Mouse (Mus musculus): ENCODE results near the gene Myo16. TPM values are rescaled to one million over a fixed set of nuclear protein-coding genes. Genes with fewer than 3 reads are reported as not detected.

Gene Myo16
- polyA plus RNA-seq, 1 experiment from 2014 or later: 0.17 TPM

- 76% methylated on average over 5 of the region's 5 CpGs for WGBS
- Histone ChIP-seq H3K27ac (replicated peaks; ENCODE audit: low read depth, low read length) (no peak overlapping the region), H3K4me2 (ENCODE audit: low read depth, severe bottlenecking) (no peak overlapping the region), H3K27me3 (ENCODE audit: control insufficient read depth, insufficient read depth, low read length) (no peaks in the 10 kb centered on the region), H3K9me3 (ENCODE audit: control insufficient read depth, low read length) (no peaks in the 10 kb centered on the region), H3K4me3 (ENCODE audit: low read depth, low read length) (no peak overlapping the region), H3K4me1 (ENCODE audit: control insufficient read depth, insufficient read depth, low read length) (peaks cover 5% of the 10 kb centered on the region; the same call in 1 of the 2 replicates), H3K36me3 (ENCODE audit: control insufficient read depth, insufficient read depth, low read length) (no peaks in the 10 kb centered on the region), H3K9ac (ENCODE audit: low read length) (no peak overlapping the region)
- DNase-seq (ENCODE audit: low spot score): no peak
- ATAC-seq (ENCODE audit: insufficient number of reproducible peaks, low FRiP score, low TSS enrichment, low read depth): no peak
Measured at GRCm38 (mm10) chr8:10462271-10462670, 308.6 kb downstream of the Myo16 start.

GRCm38 (mm10) chr8:10468490-10468889 is 314.8 kb downstream of the Myo16 start:
- ATAC-seq (ENCODE audit: insufficient number of reproducible peaks, low FRiP score, low TSS enrichment, low read depth): no peak
- Histone ChIP-seq H3K27me3 (ENCODE audit: control insufficient read depth, insufficient read depth, low read length) (no peaks in the 10 kb centered on the region), H3K4me2 (ENCODE audit: low read depth, severe bottlenecking) (no peak overlapping the region), H3K4me3 (ENCODE audit: low read depth, low read length) (no peak overlapping the region), H3K27ac (replicated peaks; ENCODE audit: low read depth, low read length) (no peak overlapping the region), H3K9me3 (ENCODE audit: control insufficient read depth, low read length) (no peaks in the 10 kb centered on the region), H3K9ac (ENCODE audit: low read length) (no peak overlapping the region), H3K4me1 (ENCODE audit: control insufficient read depth, insufficient read depth, low read length) (peaks cover 3% of the 10 kb centered on the region), H3K36me3 (ENCODE audit: control insufficient read depth, insufficient read depth, low read length) (no peaks in the 10 kb centered on the region)
- no peak for DNase-seq (ENCODE audit: low spot score)
- WGBS: 39% methylated on average over 3 of the region's 3 CpGs

- Histone ChIP-seq H3K9ac (ENCODE audit: low read length) (no peak overlapping the region), H3K4me2 (ENCODE audit: low read depth, severe bottlenecking) (no peak overlapping the region), H3K4me3 (ENCODE audit: low read depth, low read length) (no peak overlapping the region), H3K9me3 (ENCODE audit: control insufficient read depth, low read length) (no peaks in the 10 kb centered on the region), H3K27me3 (ENCODE audit: control insufficient read depth, insufficient read depth, low read length) (no peaks in the 10 kb centered on the region), H3K27ac (replicated peaks; ENCODE audit: low read depth, low read length) (no peak overlapping the region), H3K4me1 (ENCODE audit: control insufficient read depth, insufficient read depth, low read length) (peaks cover 3% of the 10 kb centered on the region), H3K36me3 (ENCODE audit: control insufficient read depth, insufficient read depth, low read length) (no peaks in the 10 kb centered on the region)
- WGBS: 56% methylated on average over 2 of the region's 2 CpGs
- ATAC-seq (ENCODE audit: insufficient number of reproducible peaks, low FRiP score, low TSS enrichment, low read depth): no peak
- DNase-seq (ENCODE audit: low spot score): no peak
Measured at GRCm38 (mm10) chr8:10469658-10470057, 315.9 kb downstream of the Myo16 start.

GRCm38 (mm10) chr8:10470280-10470679 is 316.6 kb downstream of the Myo16 start:
- Histone ChIP-seq H3K9ac (ENCODE audit: low read length) (no peak overlapping the region), H3K9me3 (ENCODE audit: control insufficient read depth, low read length) (no peaks in the 10 kb centered on the region), H3K27ac (replicated peaks; ENCODE audit: low read depth, low read length) (no peak overlapping the region), H3K4me3 (ENCODE audit: low read depth, low read length) (no peak overlapping the region), H3K4me2 (ENCODE audit: low read depth, severe bottlenecking) (no peak overlapping the region), H3K27me3 (ENCODE audit: control insufficient read depth, insufficient read depth, low read length) (no peaks in the 10 kb centered on the region), H3K4me1 (ENCODE audit: control insufficient read depth, insufficient read depth, low read length) (peaks cover 3% of the 10 kb centered on the region), H3K36me3 (ENCODE audit: control insufficient read depth, insufficient read depth, low read length) (no peaks in the 10 kb centered on the region)
- ATAC-seq (ENCODE audit: insufficient number of reproducible peaks, low FRiP score, low TSS enrichment, low read depth) (no peak), DNase-seq (ENCODE audit: low spot score) (peak; percentile 23)
- 24% methylated on average over 6 of the region's 6 CpGs for WGBS

GRCm38 (mm10) chr8:10472371-10472770 is 318.7 kb downstream of the Myo16 start:
- H3K27me3 ChIP-seq (ENCODE audit: control insufficient read depth, insufficient read depth, low read length): no peaks in the 10 kb centered on the region
- H3K4me3 ChIP-seq (ENCODE audit: low read depth, low read length): no peak overlapping the region
- no peaks in the 10 kb centered on the region for H3K9me3 ChIP-seq (ENCODE audit: control insufficient read depth, low read length)
- no peak for ATAC-seq (ENCODE audit: insufficient number of reproducible peaks, low FRiP score, low TSS enrichment, low read depth)
- no peaks in the 10 kb centered on the region for H3K36me3 ChIP-seq (ENCODE audit: control insufficient read depth, insufficient read depth, low read length)
- no peak overlapping the region for H3K4me2 ChIP-seq (ENCODE audit: low read depth, severe bottlenecking)
- H3K4me1 ChIP-seq (ENCODE audit: control insufficient read depth, insufficient read depth, low read length): peaks cover 3% of the 10 kb centered on the region
- DNase-seq (ENCODE audit: low spot score): no peak
- H3K9ac ChIP-seq (ENCODE audit: low read length): no peak overlapping the region
- 90% methylated on average over 3 of the region's 3 CpGs for WGBS
- H3K27ac ChIP-seq (replicated peaks; ENCODE audit: low read depth, low read length): no peak overlapping the region

- no peak for ATAC-seq (ENCODE audit: insufficient number of reproducible peaks, low FRiP score, low TSS enrichment, low read depth)
- no peak overlapping the region for H3K9ac ChIP-seq (ENCODE audit: low read length)
- no peak for DNase-seq (ENCODE audit: low spot score)
- no peak overlapping the region for H3K4me2 ChIP-seq (ENCODE audit: low read depth, severe bottlenecking)
- no peaks in the 10 kb centered on the region for H3K27me3 ChIP-seq (ENCODE audit: control insufficient read depth, insufficient read depth, low read length)
- H3K27ac ChIP-seq (replicated peaks; ENCODE audit: low read depth, low read length): no peak overlapping the region
- no peak overlapping the region for H3K4me3 ChIP-seq (ENCODE audit: low read depth, low read length)
- no peaks in the 10 kb centered on the region for H3K36me3 ChIP-seq (ENCODE audit: control insufficient read depth, insufficient read depth, low read length)
- peaks cover 3% of the 10 kb centered on the region for H3K4me1 ChIP-seq (ENCODE audit: control insufficient read depth, insufficient read depth, low read length)
- H3K9me3 ChIP-seq (ENCODE audit: control insufficient read depth, low read length): no peaks in the 10 kb centered on the region
- WGBS: 84% methylated on average over 3 of the region's 3 CpGs
Measured at GRCm38 (mm10) chr8:10474446-10474845, 320.7 kb downstream of the Myo16 start.

GRCm38 (mm10) chr8:10479059-10479458 is 325.3 kb downstream of the Myo16 start:
- H3K9me3 ChIP-seq (ENCODE audit: control insufficient read depth, low read length): no peaks in the 10 kb centered on the region
- no peak overlapping the region for H3K4me3 ChIP-seq (ENCODE audit: low read depth, low read length)
- 89% methylated on average over 10 of the region's 10 CpGs for WGBS
- no peak overlapping the region for H3K9ac ChIP-seq (ENCODE audit: low read length)
- no peaks in the 10 kb centered on the region for H3K27me3 ChIP-seq (ENCODE audit: control insufficient read depth, insufficient read depth, low read length)
- ATAC-seq (ENCODE audit: insufficient number of reproducible peaks, low FRiP score, low TSS enrichment, low read depth): no peak
- H3K4me1 ChIP-seq (ENCODE audit: control insufficient read depth, insufficient read depth, low read length): no peaks in the 10 kb centered on the region
- no peak overlapping the region for H3K4me2 ChIP-seq (ENCODE audit: low read depth, severe bottlenecking)
- no peak for DNase-seq (ENCODE audit: low spot score)
- H3K27ac ChIP-seq (replicated peaks; ENCODE audit: low read depth, low read length): no peak overlapping the region
- no peaks in the 10 kb centered on the region for H3K36me3 ChIP-seq (ENCODE audit: control insufficient read depth, insufficient read depth, low read length)

GRCm38 (mm10) chr8:10480850-10481249 is 327.1 kb downstream of the Myo16 start:
- Histone ChIP-seq H3K4me1 (ENCODE audit: control insufficient read depth, insufficient read depth, low read length) (no peaks in the 10 kb centered on the region), H3K27me3 (ENCODE audit: control insufficient read depth, insufficient read depth, low read length) (no peaks in the 10 kb centered on the region), H3K4me2 (ENCODE audit: low read depth, severe bottlenecking) (no peak overlapping the region), H3K9ac (ENCODE audit: low read length) (no peak overlapping the region), H3K4me3 (ENCODE audit: low read depth, low read length) (no peak overlapping the region), H3K27ac (replicated peaks; ENCODE audit: low read depth, low read length) (no peak overlapping the region), H3K36me3 (ENCODE audit: control insufficient read depth, insufficient read depth, low read length) (no peaks in the 10 kb centered on the region), H3K9me3 (ENCODE audit: control insufficient read depth, low read length) (no peaks in the 10 kb centered on the region)
- ATAC-seq (ENCODE audit: insufficient number of reproducible peaks, low FRiP score, low TSS enrichment, low read depth) (no peak), DNase-seq (ENCODE audit: low spot score) (no peak)
- 90% methylated on average over 8 of the region's 8 CpGs for WGBS

GRCm38 (mm10) chr8:10482064-10482463 is 328.4 kb downstream of the Myo16 start:
- no peak for ATAC-seq (ENCODE audit: insufficient number of reproducible peaks, low FRiP score, low TSS enrichment, low read depth)
- Histone ChIP-seq H3K9ac (ENCODE audit: low read length) (no peak overlapping the region), H3K4me2 (ENCODE audit: low read depth, severe bottlenecking) (no peak overlapping the region), H3K4me3 (ENCODE audit: low read depth, low read length) (no peak overlapping the region), H3K36me3 (ENCODE audit: control insufficient read depth, insufficient read depth, low read length) (no peaks in the 10 kb centered on the region), H3K27me3 (ENCODE audit: control insufficient read depth, insufficient read depth, low read length) (no peaks in the 10 kb centered on the region), H3K4me1 (ENCODE audit: control insufficient read depth, insufficient read depth, low read length) (no peaks in the 10 kb centered on the region), H3K27ac (replicated peaks; ENCODE audit: low read depth, low read length) (no peak overlapping the region), H3K9me3 (ENCODE audit: control insufficient read depth, low read length) (no peaks in the 10 kb centered on the region)
- DNase-seq (ENCODE audit: low spot score): no peak
- WGBS: 79% methylated on average over 5 of the region's 5 CpGs

Measured in limb, embryonic 11.5 days (tissue).